Mouse (Mus musculus) cortical plate, adult 2 months (tissue): ENCODE measurements at regions not wholly inside any gene's neighbourhood (a gene's known extent, or its start where the extent isn't known, plus 50 kb on each side); places are given as distances from the start of the nearest gene placed in this dataset.

Experiments
- CTCF ChIP-seq: fragments of 200-500 bp; IDR thresholded peaks from 2 replicates; pipeline ENCODE4 v1.5.1; 2011; ENCODE audit warnings: mild to moderate bottlenecking, control low read depth, low read length; ENCODE audit not compliant: insufficient read depth; ENCODE audit errors: extremely low read depth
- POLR2A ChIP-seq: fragments of 200-500 bp; IDR thresholded peaks from 2 replicates; pipeline ENCODE4 v1.6.1; 2011; ENCODE audit warnings: mild to moderate bottlenecking, low read length, control low read depth; ENCODE audit not compliant: insufficient read depth; ENCODE audit errors: extremely low read depth

GRCm38 (mm10) chr8:112933815-112934214, 364.0 kb downstream of the Cntnap4 start:
- no peak for TF ChIP-seq CTCF
- no peak for TF ChIP-seq POLR2A
